Mouse (Mus musculus): ENCODE data around the gene Pde4a.
A peak's percentile ranks its signal among the peaks of the same experiment; 100 is the strongest.
"Not testable (repeated sequence)": the region's sequence is repeated elsewhere in the genome, so short reads cannot be mapped to it uniquely, and the experiment has no call there.

The Pde4a gene

DNA sequence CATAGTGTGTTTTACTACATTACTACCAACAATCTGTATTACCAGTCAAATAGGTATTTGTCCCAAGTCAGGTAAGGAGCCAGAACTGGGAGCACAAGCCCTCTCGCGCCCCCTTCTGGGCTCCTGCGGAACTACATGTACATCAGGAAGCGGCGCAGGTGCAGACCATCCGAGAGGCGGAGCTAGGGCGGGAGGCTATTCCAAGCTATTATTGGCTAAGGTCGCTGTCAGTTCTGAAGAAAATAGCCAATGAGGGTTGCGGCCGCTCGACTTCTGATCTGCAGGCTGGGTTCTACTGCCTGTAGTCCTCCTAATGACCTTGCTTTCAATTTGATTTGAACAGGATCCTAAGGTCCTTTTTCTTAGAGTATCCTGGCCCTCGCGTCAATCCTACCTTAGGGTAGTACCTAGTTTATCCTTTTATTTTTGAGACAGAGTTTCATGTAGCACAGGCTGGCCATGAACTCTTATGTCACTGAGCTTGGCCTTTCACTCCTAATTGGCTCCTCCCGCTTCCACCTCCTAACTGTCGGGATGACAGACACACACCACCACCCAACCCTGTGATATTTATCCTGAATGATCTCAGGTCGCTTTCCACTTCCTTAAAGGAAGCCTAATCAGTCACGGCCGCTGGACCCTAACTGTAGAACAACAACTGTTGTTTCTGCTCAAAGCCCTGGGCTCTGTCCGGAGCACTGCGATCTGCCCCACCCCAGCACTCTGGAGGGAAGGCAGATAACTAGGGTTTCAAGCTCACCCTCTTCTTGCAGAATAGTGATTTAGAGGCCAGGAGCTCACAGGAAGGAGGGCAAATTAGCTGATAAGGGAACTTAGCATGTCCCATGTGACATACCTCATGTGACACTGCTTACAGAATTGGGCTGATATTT is 55.2 kb downstream of the Pde4a start:
- peak; percentile 95 for DNase-seq (ENCODE audit: low spot score)

DNA sequence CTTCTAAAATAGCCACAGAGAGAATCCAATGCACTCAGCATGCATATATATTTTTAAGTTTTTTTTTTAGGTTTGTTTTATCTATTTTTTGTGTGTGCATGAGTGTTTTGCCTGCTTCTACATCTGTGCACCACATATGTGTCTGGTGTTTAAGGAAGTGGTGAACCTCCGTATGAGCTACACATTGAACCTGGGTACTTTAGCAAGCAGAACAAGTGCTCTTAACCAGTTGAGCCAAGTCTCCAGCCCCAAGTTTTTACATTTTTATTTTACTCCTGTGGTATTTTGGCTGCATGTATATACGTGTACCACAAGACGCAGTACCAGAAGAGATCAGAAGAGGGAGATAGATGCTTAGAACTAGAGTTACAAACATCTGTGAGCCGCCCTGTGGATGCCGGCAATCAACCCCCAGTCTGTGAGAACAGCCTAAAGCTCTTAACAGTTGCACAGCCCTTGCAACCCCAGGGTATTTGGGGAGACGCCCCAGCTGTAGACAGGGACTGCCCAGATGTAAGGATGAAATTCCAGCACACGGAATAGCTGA is 55.9 kb downstream of the Pde4a start:
- DNase-seq (ENCODE audit: low spot score): no peak

DNA sequence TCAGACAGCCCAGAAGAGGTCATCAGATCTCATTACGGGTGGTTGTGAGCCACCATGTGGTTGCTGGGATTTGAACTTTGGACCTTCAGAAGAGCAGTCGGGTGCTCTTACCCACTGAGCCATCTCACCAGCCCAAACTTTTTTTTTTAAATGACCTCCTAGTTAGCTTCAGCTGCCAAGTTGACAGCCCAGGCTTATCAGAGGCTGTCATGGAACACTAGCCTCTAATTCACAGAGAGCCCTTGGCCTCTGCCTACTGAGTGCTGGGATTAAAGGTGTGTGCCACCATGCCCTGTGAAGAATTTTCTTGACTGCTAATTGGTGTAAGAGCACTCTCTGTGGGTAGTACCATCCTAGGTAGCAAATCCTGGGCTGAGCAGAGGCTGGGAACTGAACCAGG is 58.0 kb downstream of the Pde4a start:
- DNase-seq (ENCODE audit: low spot score): not testable (repeated sequence)

DNA sequence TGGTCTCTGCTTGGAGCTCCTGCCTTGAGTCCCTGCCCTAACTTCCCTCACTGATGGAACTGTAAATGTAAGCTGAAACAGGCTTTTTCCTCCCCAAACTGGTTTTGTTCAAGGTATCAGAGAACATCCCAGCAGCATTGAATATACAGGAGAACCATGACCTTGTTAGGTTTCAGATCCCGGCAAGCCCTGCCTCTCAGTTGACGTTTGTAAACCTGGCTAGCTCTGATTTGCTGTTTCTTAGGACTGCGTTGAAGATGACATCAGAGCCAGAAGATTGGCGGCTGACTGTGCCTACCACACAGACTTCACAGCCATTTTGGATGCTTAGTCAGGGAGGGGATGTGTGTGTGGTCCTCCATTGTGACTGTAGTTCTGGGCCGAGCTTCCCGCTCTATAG is 58.4 kb downstream of the Pde4a start:
- no peak for DNase-seq (ENCODE audit: low spot score)

DNA sequence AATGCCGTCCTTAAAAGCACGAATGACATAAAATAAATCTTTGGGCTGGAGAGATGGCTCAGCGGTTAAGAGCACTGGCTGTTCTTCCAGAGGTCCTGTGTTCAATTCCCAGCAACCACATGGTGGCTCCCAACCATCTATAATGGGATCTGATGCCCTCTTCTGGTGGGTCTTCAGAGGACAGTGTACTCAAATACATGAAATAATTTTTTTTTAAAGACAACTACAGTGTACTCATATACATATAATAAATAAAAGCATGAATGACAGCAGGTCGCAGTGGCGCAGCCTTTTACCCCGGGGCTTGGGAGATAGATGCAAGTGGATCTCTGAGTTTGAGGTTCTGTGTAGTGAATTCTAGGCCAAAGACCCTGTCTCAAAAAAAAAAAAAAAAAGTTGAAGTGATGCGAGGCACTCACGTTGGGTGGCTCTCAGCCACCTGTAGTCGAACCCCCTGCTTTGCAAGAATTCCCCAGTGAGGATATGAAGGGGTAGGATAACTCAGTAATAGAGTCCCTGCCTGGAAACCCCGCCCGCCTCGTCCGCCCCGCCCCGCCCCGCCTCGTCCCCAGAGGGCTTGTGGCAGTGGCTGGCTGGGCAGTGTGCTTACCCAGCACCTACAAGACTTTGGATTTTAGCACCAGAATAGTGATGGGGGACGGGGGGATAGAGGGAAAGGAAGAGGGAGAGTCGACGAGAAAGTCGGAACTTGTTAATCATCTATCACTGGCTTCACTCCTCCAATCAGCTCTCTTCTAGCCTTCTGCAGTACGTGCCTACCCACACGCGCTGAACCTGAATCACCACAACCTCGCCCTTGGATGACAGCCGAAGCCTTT is 59.3 kb downstream of the Pde4a start:
- no peak for DNase-seq (ENCODE audit: low spot score)

DNA sequence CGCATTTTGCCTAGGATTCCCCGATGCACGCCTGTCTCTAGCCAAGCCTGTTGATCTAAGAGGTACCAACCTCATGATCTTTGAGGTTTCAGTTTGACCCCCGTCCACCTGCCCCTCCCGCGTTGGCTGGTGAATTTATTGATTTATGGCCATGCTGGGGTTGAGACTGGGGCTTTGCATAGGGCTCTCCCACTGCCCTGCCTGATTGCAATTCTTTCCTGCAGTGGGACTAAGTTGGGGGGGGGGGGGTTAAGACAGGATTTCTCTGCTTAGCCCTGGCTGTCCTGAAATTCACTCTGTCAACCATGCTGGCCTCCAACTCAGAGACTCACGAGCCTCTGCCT is 59.9 kb downstream of the Pde4a start:
- no peak for DNase-seq (ENCODE audit: low spot score)

DNA sequence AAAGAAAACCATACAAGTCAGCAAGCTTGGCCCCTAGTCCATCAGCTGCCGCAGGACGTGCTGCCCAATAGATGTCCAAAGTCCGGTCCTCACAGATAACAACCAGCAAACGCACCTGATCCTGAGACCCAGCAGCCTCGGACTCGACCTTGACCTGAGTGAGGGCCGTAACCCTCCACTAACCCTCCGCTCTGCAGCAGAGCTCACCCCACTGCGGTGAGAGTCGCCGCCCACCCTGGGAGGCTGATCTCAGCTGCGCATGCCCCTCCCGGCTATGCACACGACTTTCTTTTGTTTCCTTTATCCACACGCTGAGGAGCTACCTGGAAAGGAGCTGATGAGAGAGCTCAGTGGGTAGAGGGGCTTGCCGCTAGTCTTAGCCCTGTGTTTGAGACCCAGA is 61.8 kb downstream of the Pde4a start:
- no peak for DNase-seq (ENCODE audit: low spot score)

DNA sequence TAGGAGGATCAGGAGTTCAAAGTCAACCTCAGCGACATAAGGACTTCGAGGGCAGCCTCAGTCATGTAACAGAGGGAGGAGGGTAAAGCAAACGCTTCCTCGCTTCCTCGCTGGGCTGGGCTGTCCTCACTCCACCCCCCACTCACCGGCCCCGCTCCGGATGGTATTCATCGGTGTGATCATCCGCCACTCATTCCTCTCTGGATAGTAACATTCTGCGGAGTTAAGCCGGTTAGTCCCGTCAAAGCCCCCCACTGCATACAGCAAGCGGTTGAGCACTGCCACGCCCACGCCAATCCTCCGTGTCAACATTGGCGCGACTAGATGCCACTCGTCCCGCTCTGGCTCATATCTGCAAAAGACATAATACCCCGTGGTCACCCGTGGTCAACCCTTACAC is 66.0 kb downstream of the Pde4a start:
- no peak for DNase-seq (ENCODE audit: low spot score)

DNA sequence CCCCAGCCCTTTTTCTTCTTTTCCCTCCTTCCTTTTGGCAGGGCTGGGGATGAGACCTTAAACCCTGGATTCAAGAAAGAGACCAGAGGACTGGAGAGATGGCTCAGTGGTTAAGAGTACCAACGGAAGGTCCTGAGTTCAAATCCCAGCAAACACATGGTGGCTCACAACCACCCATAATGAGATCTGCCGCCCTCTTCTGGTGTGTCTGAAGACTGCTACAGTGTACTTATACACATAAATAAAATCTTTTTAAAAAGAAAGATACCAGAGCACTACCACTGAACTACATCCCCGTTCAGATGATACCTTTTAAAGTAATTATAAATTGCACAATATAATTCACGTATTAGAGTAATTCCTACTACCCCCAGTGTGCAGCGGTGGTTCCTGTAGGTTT is 67.4 kb downstream of the Pde4a start:
- DNase-seq (ENCODE audit: low spot score): no peak

DNA sequence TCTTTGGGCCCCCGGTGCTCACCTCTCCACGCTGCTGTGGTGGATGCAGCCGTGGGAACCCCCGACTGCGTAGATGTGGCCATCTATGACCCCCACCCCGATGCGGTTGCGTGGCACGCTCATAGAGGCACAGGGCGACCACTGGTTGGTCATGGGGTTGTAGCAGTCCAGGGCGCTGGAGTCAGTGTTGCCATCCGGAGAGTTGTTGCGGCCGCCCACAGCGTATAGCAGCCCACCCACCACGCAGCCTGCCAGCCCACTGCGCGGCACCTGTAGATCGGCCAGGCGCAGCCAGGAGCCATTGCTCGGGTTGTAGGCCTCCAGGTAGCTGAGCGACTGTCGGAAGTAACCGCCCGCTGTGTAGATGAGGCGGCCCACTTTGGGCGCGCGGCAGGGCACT is 67.9 kb downstream of the Pde4a start:
- no peak for DNase-seq (ENCODE audit: low spot score)

DNA sequence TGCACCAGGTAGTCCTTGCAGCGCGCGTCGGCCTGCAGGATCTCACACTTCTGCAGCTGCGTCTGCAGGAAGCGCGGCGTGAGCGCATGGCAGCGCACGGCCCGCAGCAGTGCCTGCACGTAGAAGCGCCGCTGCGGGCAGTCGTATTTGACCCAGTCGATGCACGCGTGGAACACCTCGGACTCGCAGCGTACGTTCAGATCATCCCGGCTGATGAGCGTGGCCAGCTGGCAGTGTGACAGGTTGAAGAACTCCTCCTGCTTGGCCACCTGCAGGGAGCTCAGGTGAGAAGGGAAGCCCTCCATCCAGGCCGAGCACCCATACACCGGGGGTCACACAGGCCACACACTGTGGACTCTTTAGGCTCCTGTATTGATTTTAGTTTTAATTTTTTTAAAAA is 68.3 kb downstream of the Pde4a start:
- no peak for DNase-seq (ENCODE audit: low spot score)

DNA sequence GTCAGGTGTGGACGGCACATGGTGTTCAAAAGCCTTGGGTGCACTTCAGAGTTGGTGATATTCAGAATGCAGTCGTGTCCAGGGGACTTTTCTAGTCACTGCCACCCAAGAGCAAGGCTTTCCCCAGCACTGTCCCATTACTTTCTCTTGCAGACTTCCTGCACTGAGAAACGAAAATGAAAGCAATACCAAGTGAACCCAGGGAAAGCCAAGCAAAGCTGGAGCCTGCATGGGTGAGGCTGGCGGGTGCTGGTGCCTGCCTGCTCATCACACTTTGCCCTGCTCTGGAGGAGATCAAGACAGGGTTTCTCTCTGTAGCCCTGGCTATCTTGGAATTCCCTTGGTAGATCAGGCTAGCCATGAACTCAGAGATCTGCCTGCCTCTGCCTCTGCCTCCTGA is 69.8 kb downstream of the Pde4a start:
- DNase-seq (ENCODE audit: low spot score): no peak

DNA sequence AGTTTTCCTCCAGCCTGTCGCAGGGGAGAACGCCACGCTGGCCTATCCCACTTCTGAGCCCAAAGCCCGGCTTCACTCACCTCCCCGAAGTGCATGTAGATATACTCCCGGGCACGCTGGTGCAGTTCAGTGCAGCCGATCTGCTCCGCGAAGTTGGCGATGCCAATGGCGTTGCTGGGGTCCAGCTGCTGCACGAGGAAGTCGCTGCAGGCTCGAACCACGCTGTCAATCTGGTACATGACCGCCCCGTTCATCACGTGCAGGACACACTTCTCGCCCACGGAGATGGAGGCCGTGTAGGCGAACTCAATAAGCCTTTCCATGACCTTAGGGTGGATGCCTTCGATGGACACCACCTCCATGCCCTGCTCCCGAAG is 71.5 kb downstream of the Pde4a start:
- no peak for DNase-seq (ENCODE audit: low spot score)

DNA sequence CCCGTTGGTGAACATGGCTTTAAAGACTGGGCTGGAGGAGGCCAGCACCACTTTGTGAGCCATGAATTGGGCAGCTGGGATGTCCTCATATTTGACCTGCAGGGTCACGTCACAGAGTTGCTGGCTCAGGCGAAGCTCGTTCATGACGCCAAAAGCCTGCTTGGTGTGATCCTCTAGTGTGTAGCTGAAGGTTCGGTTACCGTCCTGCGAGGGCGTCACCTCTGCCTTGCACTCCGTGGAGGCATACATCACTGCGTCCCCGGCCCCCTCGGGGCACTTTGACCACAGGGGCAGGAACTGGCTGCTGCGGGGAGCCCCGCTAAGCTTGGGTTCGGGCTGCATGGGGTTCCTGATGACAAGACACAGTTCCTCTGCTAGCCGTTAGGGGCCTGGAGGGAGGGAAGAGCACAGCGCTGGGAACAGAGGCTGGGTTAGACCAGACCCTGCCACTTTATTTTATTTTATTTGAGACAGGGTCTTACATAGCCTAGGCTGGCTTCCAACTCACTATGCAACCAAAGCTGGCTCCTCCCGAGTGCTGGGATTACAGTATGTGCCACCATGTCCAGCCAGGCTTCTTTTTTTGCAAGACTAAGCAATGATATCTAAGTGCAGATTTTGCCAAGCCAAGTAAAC is 72.0 kb downstream of the Pde4a start:
- no peak for DNase-seq (ENCODE audit: low spot score)

DNA sequence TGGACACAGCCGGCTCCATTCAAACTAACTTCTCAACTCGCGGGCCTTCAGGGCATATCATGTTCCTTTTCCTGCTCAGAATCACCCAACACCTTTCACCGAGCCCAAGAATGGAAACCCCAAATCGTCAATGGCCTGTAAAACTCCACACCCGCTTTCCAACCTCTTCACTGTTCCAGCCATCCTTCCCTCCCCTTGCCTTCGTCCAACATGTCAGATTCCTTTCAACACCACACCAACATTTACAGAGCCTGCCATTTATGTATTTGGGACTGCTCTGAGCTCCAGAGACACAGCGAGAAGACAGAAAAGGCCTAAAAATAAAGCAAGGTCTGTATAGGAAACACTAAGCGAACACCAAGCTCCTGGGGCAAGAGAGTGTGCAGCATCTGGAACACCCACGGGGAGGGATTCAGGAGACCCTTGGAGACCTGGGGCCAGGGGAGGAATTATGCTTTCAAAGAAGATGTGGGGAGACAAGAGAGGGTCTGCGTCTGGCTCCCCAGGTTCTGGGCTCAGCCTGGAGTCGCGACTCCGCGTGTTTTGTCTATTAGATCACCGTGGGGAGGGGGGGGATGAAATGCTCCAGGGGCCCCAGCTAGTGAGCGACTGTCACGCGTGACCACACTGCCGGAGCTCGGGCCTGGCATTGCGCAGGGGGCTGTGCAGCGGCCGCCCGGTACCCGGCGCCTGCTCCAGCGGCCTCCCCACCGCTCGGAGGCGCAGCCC is 72.7 kb downstream of the Pde4a start:
- DNase-seq (ENCODE audit: low spot score): no peak

DNA sequence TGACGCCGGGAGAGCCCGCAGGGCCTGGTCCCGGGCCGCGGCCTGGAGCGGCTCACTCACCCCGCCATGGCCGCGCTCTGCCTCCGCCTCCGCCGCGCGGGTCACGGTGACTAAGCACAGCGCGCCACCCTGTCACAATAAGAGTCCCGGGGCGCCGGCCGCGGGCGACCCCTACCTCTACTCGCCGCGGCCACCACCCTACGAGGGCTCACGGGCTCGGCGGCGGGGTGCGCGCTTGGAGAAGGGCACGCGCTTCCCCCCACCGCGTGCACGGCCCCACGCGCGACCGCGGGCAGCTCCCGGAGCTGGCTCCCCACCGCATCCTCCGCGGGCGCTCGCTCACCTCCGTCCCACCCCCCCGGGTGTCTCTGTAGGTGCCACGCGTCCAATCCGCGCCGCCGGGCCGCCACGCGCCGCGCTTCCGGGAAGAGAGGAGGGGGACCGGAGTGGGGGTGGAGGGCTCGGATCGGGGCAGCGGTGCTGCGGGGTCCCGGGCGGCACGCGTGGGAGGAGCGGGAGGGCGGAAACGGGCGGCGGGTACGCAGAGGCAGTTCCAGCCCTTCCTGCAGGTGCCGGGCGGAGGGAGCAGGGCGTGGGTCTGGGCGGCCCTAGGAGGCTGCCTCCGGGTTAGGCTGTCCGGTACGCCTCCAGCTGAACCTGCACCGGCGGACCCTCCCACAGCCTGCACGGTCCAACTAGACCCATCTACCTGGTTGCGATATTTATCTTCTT is 73.4 kb downstream of the Pde4a start, which contains the start of gene Keap1:
Gene Keap1 (minus strand): TSS at position 629 of the 732 bp plus-strand sequence.
- peak; percentile 36 for DNase-seq (ENCODE audit: low spot score)

DNA sequence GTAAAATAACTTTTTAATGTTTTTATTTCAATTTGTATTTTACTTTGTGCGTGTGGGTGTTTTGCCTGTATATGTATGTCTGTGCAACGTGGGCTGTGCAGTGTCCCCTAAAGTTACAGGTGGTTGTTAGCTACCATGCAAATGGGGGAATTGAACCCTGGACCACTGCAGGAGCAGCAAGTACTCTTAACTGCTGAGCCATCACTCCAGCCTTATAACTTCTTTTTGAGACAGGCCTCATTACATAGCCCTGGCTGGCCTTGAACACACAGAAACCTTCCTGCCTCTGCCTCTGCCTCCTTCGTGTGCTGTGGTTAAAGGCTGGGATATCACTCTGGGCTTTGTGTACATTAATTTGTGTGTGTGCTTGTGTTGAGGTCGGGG is 73.9 kb downstream of the Pde4a start:
- DNase-seq (ENCODE audit: low spot score): no peak

DNA sequence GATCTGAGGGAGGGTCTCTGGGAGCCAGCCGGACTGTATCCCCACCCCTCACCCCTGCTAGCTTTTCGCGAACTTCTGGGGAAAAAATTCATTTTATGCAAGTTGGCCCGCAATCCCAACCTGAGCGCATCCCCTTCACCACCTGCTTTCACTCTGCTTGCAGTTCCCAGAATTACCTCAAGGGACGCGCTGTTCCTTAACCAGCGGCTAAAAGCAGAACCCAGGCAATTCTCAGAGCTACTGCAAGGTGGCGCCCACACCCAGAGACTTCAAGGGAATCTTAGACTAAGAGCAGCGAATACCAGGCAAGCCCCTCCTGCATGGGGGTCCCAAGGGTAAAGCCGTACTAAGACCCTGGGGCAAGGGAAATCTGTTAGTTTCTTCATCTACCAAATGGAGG is 75.8 kb downstream of the Pde4a start:
- peak; percentile 63 for DNase-seq (ENCODE audit: low spot score)

DNA sequence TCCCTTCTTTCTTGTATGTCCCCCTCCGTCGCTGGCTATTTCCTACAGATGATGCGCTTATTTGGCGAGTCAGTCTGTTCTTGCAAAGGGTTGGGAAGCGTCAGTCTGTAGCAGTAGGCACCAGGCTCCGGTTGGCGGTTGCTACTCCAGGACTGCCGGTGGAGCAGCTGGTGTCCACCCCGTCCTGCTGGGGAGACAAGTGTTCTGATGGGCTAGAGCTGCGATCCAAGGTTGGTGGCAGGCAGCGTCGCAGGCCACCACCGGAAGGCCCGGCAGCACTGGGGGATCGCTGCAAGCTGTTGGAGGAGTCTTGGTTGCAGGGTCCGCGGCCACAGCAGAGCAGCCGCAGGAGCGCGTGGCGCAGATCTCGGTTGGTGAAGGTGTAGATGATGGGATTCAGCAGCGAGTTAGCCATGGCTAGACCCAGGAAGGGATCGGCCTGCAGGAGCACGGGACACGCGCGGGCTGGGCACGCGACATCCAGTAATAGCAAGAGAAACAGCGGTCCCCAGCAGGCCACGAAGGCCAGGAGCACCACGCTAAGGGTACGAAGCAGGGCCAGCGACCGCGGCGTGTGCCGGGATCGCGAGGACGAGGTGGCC is 78.4 kb downstream of the Pde4a start:
- no peak for DNase-seq (ENCODE audit: low spot score)

DNA sequence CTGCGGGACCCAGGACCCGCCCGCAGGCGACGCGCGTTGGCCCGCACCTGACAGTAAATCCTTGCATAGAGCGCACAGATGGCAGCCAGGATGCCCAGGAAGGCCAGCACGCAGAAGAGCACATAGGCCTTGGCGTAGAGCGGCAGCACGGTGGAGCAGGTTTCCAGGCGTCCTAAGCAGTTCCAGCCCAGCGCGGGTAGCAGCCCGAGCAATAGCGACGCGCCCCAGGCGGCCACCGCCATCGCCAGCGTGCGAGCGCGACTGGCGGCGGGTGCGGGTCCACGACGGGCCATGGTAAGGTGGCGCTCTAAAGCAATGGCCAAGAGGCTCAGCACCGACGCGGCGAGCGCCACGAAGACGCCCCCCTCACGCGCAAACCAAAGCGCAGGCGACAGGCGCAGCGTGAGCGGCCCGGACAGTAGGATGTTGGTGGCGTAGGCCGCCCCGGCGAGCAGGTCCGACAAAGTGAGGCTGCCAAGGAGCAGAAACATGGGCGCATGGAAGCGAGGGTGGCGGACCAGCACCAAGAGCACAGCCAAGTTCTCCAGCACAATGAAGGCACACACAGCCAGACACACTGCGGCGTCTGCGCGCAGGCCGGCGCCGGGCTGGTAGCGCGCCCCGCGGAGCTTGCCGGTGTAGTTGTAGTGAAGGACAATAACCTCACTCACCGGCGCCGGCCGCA is 79.1 kb downstream of the Pde4a start:
- DNase-seq (ENCODE audit: low spot score): no peak
